Mouse (Mus musculus): ENCODE data around the gene Ugt1a6b. TPM values are rescaled to one million over a fixed set of nuclear protein-coding genes. Genes with fewer than 3 reads are reported as not detected.

The Ugt1a6b gene
- polyA plus RNA-seq, 2 experiments, result 0.24 to 1.0 TPM

DNA sequence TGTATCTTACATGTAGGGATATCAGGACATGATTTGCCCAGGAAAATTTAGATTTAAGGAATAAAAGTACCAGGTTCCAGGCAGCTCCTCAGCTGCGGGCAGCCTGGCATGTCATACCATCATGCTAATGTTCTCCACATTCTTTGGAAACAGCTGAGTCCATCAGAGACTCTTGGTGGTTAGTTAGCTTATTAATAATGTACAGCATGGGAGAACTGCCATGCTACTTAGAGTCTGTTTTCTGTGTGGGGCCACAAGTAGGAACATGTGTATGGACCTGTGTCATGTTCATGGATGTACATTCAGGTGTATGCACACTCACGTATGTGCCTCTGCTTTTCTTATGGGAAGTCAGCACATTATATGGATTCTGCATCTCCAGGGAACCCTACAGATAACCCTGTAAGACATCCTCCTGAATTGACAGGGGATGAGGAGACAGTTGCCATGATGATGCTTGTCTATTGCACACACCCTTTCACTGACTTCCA, 111.5 kb downstream of the Ugt1a6b start:
- Histone ChIP-seq H3K9ac (ENCODE audit: low read depth, low read length, severe bottlenecking) (no peak overlapping the region), H3K27me3 (ENCODE audit: control insufficient read depth, insufficient read depth, low read length) (no peaks in the 10 kb centered on the region), H3K4me2 (replicated peaks; ENCODE audit: low read depth, low read length, severe bottlenecking) (no peak overlapping the region), H3K4me3 (replicated peaks; ENCODE audit: low read length) (no peak overlapping the region), H3K36me3 (ENCODE audit: control insufficient read depth, insufficient read depth, low read length) (no peaks in the 10 kb centered on the region), H3K9me3 (ENCODE audit: control insufficient read depth, low read length) (peaks cover 61% of the 10 kb centered on the region), H3K27ac (replicated peaks; ENCODE audit: low read depth, low read length) (no peak overlapping the region), H3K4me1 (ENCODE audit: control insufficient read depth, insufficient read depth, low read length) (no peaks in the 10 kb centered on the region)
- DNase-seq (ENCODE audit: low spot score) (peak; percentile 31), ATAC-seq (ENCODE audit: low FRiP score, low read depth) (no peak)
- no peak for TF ChIP-seq POLR2A (IDR thresholded peaks at IDR 0.05; ENCODE audit: borderline replicate concordance, extremely low read depth, insufficient read depth, insufficient read length)
- 75% methylated on average over 2 of the region's 2 CpGs for WGBS

GRCm38 (mm10) chr1:88215466-88216380, 112.7 kb downstream of the Ugt1a6b start:
- no peaks in the 10 kb centered on the region for H3K36me3 ChIP-seq (ENCODE audit: control insufficient read depth, insufficient read depth, low read length)
- no peak overlapping the region for H3K4me2 ChIP-seq (replicated peaks; ENCODE audit: low read depth, low read length, severe bottlenecking)
- H3K9me3 ChIP-seq (ENCODE audit: control insufficient read depth, low read length), result peaks cover 61% of the 10 kb centered on the region
- H3K9ac ChIP-seq (ENCODE audit: low read depth, low read length, severe bottlenecking), result no peak overlapping the region
- H3K27me3 ChIP-seq (ENCODE audit: control insufficient read depth, insufficient read depth, low read length), result no peaks in the 10 kb centered on the region
- DNase-seq (ENCODE audit: low spot score), result peak; percentile 7
- 69% methylated on average over 10 of the region's 10 CpGs for WGBS
- no peak for ATAC-seq (ENCODE audit: low FRiP score, low read depth)
- H3K27ac ChIP-seq (replicated peaks; ENCODE audit: low read depth, low read length), result no peak overlapping the region
- no peak for TF ChIP-seq POLR2A (IDR thresholded peaks at IDR 0.05; ENCODE audit: borderline replicate concordance, extremely low read depth, insufficient read depth, insufficient read length)
- H3K4me1 ChIP-seq (ENCODE audit: control insufficient read depth, insufficient read depth, low read length), result no peaks in the 10 kb centered on the region
- no peak overlapping the region for H3K4me3 ChIP-seq (replicated peaks; ENCODE audit: low read length)

DNA sequence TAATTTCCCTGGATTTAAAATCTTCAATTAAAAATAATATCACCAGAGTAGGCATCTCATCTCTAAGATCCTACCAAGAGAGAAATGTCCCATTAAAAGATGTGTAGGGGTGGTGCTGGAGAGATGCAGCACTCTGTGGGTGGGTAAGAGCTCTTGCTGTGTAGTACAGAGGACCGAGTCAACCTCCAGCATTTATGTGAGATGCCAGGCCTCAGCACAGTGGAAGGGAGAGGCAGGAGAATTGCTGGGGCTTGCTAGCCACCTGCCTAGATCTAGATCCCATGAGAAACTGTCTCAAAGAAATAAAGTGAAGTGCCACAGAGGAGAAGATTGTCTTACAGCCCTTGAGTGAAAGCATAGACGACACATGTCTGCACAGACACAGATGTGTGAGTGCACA, 113.5 kb downstream of the Ugt1a6b start:
- no peaks in the 10 kb centered on the region for H3K36me3 ChIP-seq (ENCODE audit: control insufficient read depth, insufficient read depth, low read length)
- H3K9ac ChIP-seq (ENCODE audit: low read depth, low read length, severe bottlenecking), result no peak overlapping the region
- no peak for TF ChIP-seq POLR2A (IDR thresholded peaks at IDR 0.05; ENCODE audit: borderline replicate concordance, extremely low read depth, insufficient read depth, insufficient read length)
- ATAC-seq (ENCODE audit: low FRiP score, low read depth), result no peak
- no peaks in the 10 kb centered on the region for H3K27me3 ChIP-seq (ENCODE audit: control insufficient read depth, insufficient read depth, low read length)
- no peak for DNase-seq (ENCODE audit: low spot score)
- WGBS, result 55% methylated on average over 2 of the region's 2 CpGs
- H3K27ac ChIP-seq (replicated peaks; ENCODE audit: low read depth, low read length), result no peak overlapping the region
- H3K9me3 ChIP-seq (ENCODE audit: control insufficient read depth, low read length), result peaks cover 58% of the 10 kb centered on the region
- H3K4me2 ChIP-seq (replicated peaks; ENCODE audit: low read depth, low read length, severe bottlenecking), result no peak overlapping the region
- H3K4me1 ChIP-seq (ENCODE audit: control insufficient read depth, insufficient read depth, low read length), result no peaks in the 10 kb centered on the region
- no peak overlapping the region for H3K4me3 ChIP-seq (replicated peaks; ENCODE audit: low read length)

DNA sequence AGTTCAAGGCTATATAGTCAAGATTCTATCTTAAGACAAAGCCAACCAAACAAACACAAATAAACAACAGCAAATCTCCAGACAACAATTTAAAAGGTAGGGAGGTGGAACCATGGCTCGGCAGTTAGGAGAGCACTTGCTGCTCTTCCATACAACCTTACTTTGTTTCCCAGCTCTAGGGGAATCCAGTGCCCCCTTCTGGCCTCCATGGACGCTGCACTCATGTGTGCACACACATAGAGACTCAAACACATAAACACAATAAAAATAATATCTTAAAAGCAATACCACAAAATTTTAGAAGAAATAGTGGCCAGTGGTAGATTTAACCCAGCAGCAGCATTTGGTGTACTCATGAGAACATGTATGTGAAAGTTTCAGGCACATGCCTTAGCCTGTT, 114.1 kb downstream of the Ugt1a6b start:
- Histone ChIP-seq H3K4me3 (replicated peaks; ENCODE audit: low read length) (no peak overlapping the region), H3K36me3 (ENCODE audit: control insufficient read depth, insufficient read depth, low read length) (no peaks in the 10 kb centered on the region), H3K4me2 (replicated peaks; ENCODE audit: low read depth, low read length, severe bottlenecking) (no peak overlapping the region), H3K9me3 (ENCODE audit: control insufficient read depth, low read length) (peaks cover 54% of the 10 kb centered on the region), H3K4me1 (ENCODE audit: control insufficient read depth, insufficient read depth, low read length) (no peaks in the 10 kb centered on the region), H3K27me3 (ENCODE audit: control insufficient read depth, insufficient read depth, low read length) (no peaks in the 10 kb centered on the region), H3K27ac (replicated peaks; ENCODE audit: low read depth, low read length) (no peak overlapping the region), H3K9ac (ENCODE audit: low read depth, low read length, severe bottlenecking) (no peak overlapping the region)
- ATAC-seq (ENCODE audit: low FRiP score, low read depth), result no peak
- WGBS, result 59% methylated on average over 2 of the region's 2 CpGs
- DNase-seq (ENCODE audit: low spot score), result no peak
- TF ChIP-seq POLR2A (IDR thresholded peaks at IDR 0.05; ENCODE audit: borderline replicate concordance, extremely low read depth, insufficient read depth, insufficient read length), result no peak

DNA sequence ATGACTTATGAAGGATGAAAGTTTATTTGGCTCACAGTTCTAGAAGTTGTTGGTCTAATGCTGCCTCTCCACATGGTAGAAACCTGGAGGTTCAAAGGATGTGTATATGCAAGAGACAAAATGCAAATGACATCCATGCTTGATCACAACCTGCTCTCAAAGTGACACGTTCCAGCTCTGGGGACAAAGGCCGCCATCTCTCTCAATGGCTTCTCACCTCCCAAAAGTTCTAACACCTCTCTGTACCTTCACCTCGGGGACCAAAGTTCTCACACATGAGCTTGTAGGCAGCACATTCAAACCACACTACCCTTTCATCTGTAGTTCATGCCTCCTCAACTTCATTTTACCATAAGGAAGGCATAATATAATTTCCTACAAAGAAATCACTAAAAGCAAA, 114.5 kb downstream of the Ugt1a6b start:
- ATAC-seq (ENCODE audit: low FRiP score, low read depth) (no peak), DNase-seq (ENCODE audit: low spot score) (peak; percentile 5)
- WGBS, result 39% methylated on average over 3 of the region's 3 CpGs
- H3K9ac ChIP-seq (ENCODE audit: low read depth, low read length, severe bottlenecking), result no peak overlapping the region
- no peak for TF ChIP-seq POLR2A (IDR thresholded peaks at IDR 0.05; ENCODE audit: borderline replicate concordance, extremely low read depth, insufficient read depth, insufficient read length)
- peaks cover 52% of the 10 kb centered on the region for H3K9me3 ChIP-seq (ENCODE audit: control insufficient read depth, low read length)
- no peaks in the 10 kb centered on the region for H3K27me3 ChIP-seq (ENCODE audit: control insufficient read depth, insufficient read depth, low read length)
- H3K36me3 ChIP-seq (ENCODE audit: control insufficient read depth, insufficient read depth, low read length), result no peaks in the 10 kb centered on the region
- no peaks in the 10 kb centered on the region for H3K4me1 ChIP-seq (ENCODE audit: control insufficient read depth, insufficient read depth, low read length)
- H3K4me3 ChIP-seq (replicated peaks; ENCODE audit: low read length), result no peak overlapping the region
- no peak overlapping the region for H3K4me2 ChIP-seq (replicated peaks; ENCODE audit: low read depth, low read length, severe bottlenecking)
- H3K27ac ChIP-seq (replicated peaks; ENCODE audit: low read depth, low read length), result no peak overlapping the region

Data from limb, embryonic 14.5 days (tissue).